Mouse (Mus musculus): ENCODE measurements at regions not wholly inside any gene's neighbourhood (a gene's known extent, or its start where the extent isn't known, plus 50 kb on each side); places are given as distances from the start of the nearest gene placed in this dataset.

DNA sequence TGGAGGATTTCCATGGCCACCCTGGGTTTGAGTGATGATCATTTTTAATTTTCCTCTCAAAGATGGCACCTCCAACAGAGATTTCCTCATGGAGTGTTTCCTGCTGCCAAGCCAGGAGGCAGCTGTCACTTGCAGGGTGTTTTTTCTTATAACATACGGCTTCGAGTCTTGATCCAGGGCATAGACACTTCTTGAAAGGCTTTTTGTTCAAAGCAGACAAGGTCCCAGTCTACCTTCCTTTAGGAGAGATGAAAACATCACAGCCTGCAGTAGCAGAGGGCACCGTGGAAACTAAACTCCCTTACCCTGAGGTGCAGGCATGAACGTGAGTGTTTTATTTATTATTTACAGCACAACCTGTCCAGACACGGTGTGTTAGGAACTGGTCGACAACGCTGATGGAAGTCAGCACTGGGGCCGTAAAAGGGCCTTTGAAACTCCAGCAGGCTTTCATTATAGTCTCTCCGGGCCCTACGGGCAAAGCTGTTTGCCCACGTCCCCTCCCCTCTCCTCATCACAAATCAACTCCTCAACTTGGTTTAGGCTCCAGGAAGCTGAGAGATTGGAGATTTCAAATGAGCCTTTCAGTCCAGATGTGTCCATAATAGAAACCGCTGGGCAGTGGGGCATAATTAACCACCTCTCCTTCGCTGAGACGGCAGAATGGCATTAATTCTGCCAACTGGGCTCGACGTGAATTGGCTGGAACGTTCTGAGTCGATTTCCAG, 57.2 kb upstream of the Tmem178 start:
- TF ChIP-seq POLR2A (IDR thresholded peaks at IDR 0.05; ENCODE audit: low read depth, low read length) (no peak), CTCF (IDR thresholded peaks at IDR 0.05; ENCODE audit: extremely low read depth, insufficient read depth, insufficient read length, insufficient replicate concordance) (no peak)
